In the genomic region with DNA sequence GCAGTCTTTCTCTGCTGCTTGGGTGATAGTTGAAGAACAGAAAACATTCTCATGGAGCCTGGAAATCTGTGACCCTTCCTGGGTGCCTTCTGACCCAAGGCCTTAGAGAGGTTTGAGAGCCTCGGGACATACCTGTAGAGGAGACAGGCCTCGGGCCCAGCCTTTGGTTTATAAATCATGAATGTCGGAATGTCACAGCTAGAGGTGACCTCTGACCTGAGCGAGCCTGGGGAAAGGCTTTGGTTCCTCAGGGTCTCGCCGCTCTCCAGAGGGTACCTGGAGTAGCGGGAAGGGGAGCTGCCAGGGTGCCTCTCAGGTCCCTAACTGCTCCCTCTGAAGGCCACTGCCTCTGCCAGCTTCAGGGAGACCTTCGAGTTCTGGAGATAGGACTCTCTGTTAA, we compare ENCODE assay signal across 16 mouse cellular contexts. TPM values are rescaled to one million over a fixed set of nuclear protein-coding genes. Genes with fewer than 3 reads are reported as not detected.
DNase-seq lines count a peak whose midpoint lies in the region; ATAC-seq lines count a peak whose summit lies in the region.
"Had no signal": no experiment of that assay in that cellular context is flagged by ENCODE, and none has a peak within 500 bp of the region (broad histone marks: within the 10 kb centered on the region; RNA-seq: fewer than 3 reads in every experiment).

No protein-coding gene starts in this region.

- no peak for ATAC-seq in cerebellum, adult (ENCODE audit: insufficient number of reproducible peaks, low FRiP score, low TSS enrichment)
- ATAC-seq in kidney, embryonic 16.5 days (ENCODE audit: low FRiP score, low TSS enrichment), result no peak
- no peak for ATAC-seq in neural tube, embryonic 13.5 days (ENCODE audit: low read depth)
- ATAC-seq in activated CD4-positive, CD25-positive, alpha-beta regulatory T cell, adult 4 months, result no peak

- 0 out of 2 replicates have a peak overlapping the region, but pooled peaks have one; percentile 37 for H3K27ac ChIP-seq in kidney, embryonic 16.5 days (ENCODE audit: low read length)
- peak overlapping the region; percentile 72 for H3K27ac ChIP-seq in neural tube, embryonic 13.5 days (replicated peaks)

- DNase-seq in cerebellum, postnatal 25 days, result peak; percentile 36 to 38
- DNase-seq in kidney, adult 11 months, result no peak
- peak; percentile 9 for DNase-seq in forelimb bud, embryonic 11.5 days (ENCODE audit: low read depth, low spot score)
- DNase-seq in retina, postnatal 1 day, result no peak
- DNase-seq: adrenal gland, postnatal 10 days; heart, postnatal 14 days; kidney, adult 2 months; right cerebral cortex, adult 18-20 months had no signal

- H3K4me3 ChIP-seq in kidney, embryonic 16.5 days (ENCODE audit: low read length), result no peak overlapping the region
- no peak overlapping the region for H3K4me3 ChIP-seq in neural tube, embryonic 13.5 days
- H3K4me3 ChIP-seq: forebrain, embryonic 12.5 days; limb, embryonic 15.5 days had no signal

- H3K9me3 ChIP-seq in kidney, embryonic 16.5 days (ENCODE audit: low read length), result no peaks in the 10 kb centered on the region
- H3K9me3 ChIP-seq in neural tube, embryonic 13.5 days, result no peaks in the 10 kb centered on the region
- H3K9me3 ChIP-seq: forebrain, embryonic 12.5 days; limb, embryonic 15.5 days had no signal

- H3K27me3 ChIP-seq in kidney, embryonic 16.5 days (ENCODE audit: insufficient read depth, low read length), result no peaks in the 10 kb centered on the region
- no peaks in the 10 kb centered on the region for H3K27me3 ChIP-seq in neural tube, embryonic 13.5 days
- H3K27me3 ChIP-seq: limb, embryonic 15.5 days had no signal

- peaks cover 16% of the 10 kb centered on the region for H3K36me3 ChIP-seq in kidney, embryonic 16.5 days (ENCODE audit: insufficient read depth, low read length)
- peaks cover 56% of the 10 kb centered on the region for H3K36me3 ChIP-seq in neural tube, embryonic 13.5 days

- H3K4me1 ChIP-seq in kidney, embryonic 16.5 days (ENCODE audit: insufficient read depth, low read length), result peaks cover 35% of the 10 kb centered on the region
- H3K4me1 ChIP-seq in neural tube, embryonic 13.5 days (replicated peaks), result peaks cover 42% of the 10 kb centered on the region

- H3K9ac ChIP-seq in kidney, embryonic 16.5 days (replicated peaks; ENCODE audit: low read length), result no peak overlapping the region
- no peak overlapping the region for H3K9ac ChIP-seq in neural tube, embryonic 13.5 days
- H3K9ac ChIP-seq: forebrain, embryonic 12.5 days; limb, embryonic 15.5 days had no signal

- no peak overlapping the region for H3K4me2 ChIP-seq in kidney, embryonic 16.5 days (replicated peaks; ENCODE audit: low read depth, low read length)
- H3K4me2 ChIP-seq in neural tube, embryonic 13.5 days, result no peak overlapping the region
- H3K4me2 ChIP-seq: forebrain, embryonic 12.5 days; heart, embryonic 11.5 days; limb, embryonic 15.5 days; midbrain, embryonic 11.5 days had no signal

- 35% methylated on average over 8 of the region's 8 CpGs for WGBS in kidney, embryonic 16.5 days
- WGBS in neural tube, embryonic 13.5 days, result 36% methylated on average over 8 of the region's 8 CpGs

RNA-seq across cellular contexts. Expression of a gene that starts 21.9 kb away (rescaled TPM):
- polyA plus RNA-seq in kidney, embryonic 16.5 days (2015; fragmentation: Nextera tagmentation; extraction: Ambion mirVana), result 6.4 and 7.2 TPM in 2 replicates
- 21.4 and 23.4 TPM in 2 replicates for polyA plus RNA-seq in neural tube, embryonic 13.5 days (2015; fragmentation: Nextera tagmentation; extraction: Ambion mirVana)
- polyA plus RNA-seq in activated CD4-positive, CD25-positive, alpha-beta regulatory T cell, adult 4 months (2017; shearing (Covaris generic)), result 1 to 10 TPM in 1 of 2 experiments, under 1 TPM in 1; 0.96 to 1.6 TPM

RNA-seq across cellular contexts. Expression of a gene that starts 57.0 kb away (rescaled TPM):
- 21.7 and 26.3 TPM in 2 replicates for polyA plus RNA-seq in kidney, embryonic 16.5 days (2015; fragmentation: Nextera tagmentation; extraction: Ambion mirVana)
- 14.3 and 16.9 TPM in 2 replicates for polyA plus RNA-seq in neural tube, embryonic 13.5 days (2015; fragmentation: Nextera tagmentation; extraction: Ambion mirVana)
- under 1 TPM in 1 of 2 experiments, not detected in 1; 0.34 TPM for polyA plus RNA-seq in activated CD4-positive, CD25-positive, alpha-beta regulatory T cell, adult 4 months (2017; shearing (Covaris generic))

Comparison
In these comparisons a context has a peak if more than half of its experiments do, and no peak if none do; other contexts are left out.
1. DNase-seq: peak in cerebellum, postnatal 25 days (2 of 2) and forelimb bud, embryonic 11.5 days (single experiment); none in kidney, adult 11 months (single experiment) and retina, postnatal 1 day (single experiment).
2. RNA of a gene that starts 57.0 kb away (polyA plus RNA-seq): 21.7 to 26.3 TPM in kidney, embryonic 16.5 days and 14.3 to 16.9 TPM in neural tube, embryonic 13.5 days; 0.34 TPM in activated CD4-positive, CD25-positive, alpha-beta regulatory T cell, adult 4 months; every median in the first group is over 10 times any median in the second.